Mouse (Mus musculus) limb, embryonic 12.5 days (tissue): ENCODE data around the gene Agap3. TPM values are rescaled to one million over a fixed set of nuclear protein-coding genes. Genes with fewer than 3 reads are reported as not detected.

ENCODE experiments used
- ATAC-seq: fragments of 200-750 bp; cut with Nextera tagmentation; 2 replicates; pipeline ENCODE4 v1.8.0; 2017; ENCODE audit warnings: low read depth, moderate TSS enrichment; ENCODE audit not compliant: insufficient number of reproducible peaks, insufficient read depth, low FRiP score, low TSS enrichment
- H3K27ac ChIP-seq: fragments of 300-500 bp; sonication (generic); 2 replicates; pipeline ENCODE4 v1.5.1; 2016; ENCODE audit warnings: mild to moderate bottlenecking, moderate library complexity
- H3K27me3 ChIP-seq: fragments of 300-500 bp; sonication (generic); 2 replicates; pipeline ENCODE4 v1.6.1; 2016; ENCODE audit warnings: mild to moderate bottlenecking, moderate library complexity
- H3K36me3 ChIP-seq: fragments of 300-500 bp; sonication (generic); 2 replicates; pipeline ENCODE4 v1.6.1; 2016; ENCODE audit warnings: mild to moderate bottlenecking, moderate library complexity
- H3K4me1 ChIP-seq: fragments of 300-500 bp; sonication (generic); replicated peaks from 2 replicates; pipeline ENCODE4 v1.6.1; 2016
- H3K4me2 ChIP-seq: fragments of 300-500 bp; sonication (generic); 2 replicates; pipeline ENCODE4 v1.6.1; 2016; ENCODE audit warnings: mild to moderate bottlenecking, moderate library complexity
- H3K4me3 ChIP-seq: fragments of 300-500 bp; sonication (generic); replicated peaks from 2 replicates; pipeline ENCODE4 v1.5.1; 2016; ENCODE audit warnings: mild to moderate bottlenecking
- H3K9ac ChIP-seq: fragments of 300-500 bp; sonication (generic); replicated peaks from 2 replicates; pipeline ENCODE4 v1.6.1; 2016; ENCODE audit warnings: mild to moderate bottlenecking, moderate library complexity
- H3K9me3 ChIP-seq: fragments of 300-500 bp; sonication (generic); 2 replicates; pipeline ENCODE4 v1.6.1; 2016; ENCODE audit warnings: mild to moderate bottlenecking, moderate library complexity
- WGBS: fragments of 180-500 bp; shearing (Covaris S2); methylation state at CpG from one replicate; pipeline ENCODE4 v1.1.7; 2016; 5-methylcytosine and 5-hydroxymethylcytosine counted together
- polyA plus RNA-seq: library from polyadenylated mRNA; unstranded; fragments of >200 nt; fragmentation: Nextera tagmentation; extraction: Ambion mirVana; gene quantifications from 2 replicates; pipeline ENCODE4 v1.2.1, GENCODE M21; 2016

Agap3 gene
- polyA plus RNA-seq, 1 experiment from 2014 or later: 67.8 TPM

DNA sequence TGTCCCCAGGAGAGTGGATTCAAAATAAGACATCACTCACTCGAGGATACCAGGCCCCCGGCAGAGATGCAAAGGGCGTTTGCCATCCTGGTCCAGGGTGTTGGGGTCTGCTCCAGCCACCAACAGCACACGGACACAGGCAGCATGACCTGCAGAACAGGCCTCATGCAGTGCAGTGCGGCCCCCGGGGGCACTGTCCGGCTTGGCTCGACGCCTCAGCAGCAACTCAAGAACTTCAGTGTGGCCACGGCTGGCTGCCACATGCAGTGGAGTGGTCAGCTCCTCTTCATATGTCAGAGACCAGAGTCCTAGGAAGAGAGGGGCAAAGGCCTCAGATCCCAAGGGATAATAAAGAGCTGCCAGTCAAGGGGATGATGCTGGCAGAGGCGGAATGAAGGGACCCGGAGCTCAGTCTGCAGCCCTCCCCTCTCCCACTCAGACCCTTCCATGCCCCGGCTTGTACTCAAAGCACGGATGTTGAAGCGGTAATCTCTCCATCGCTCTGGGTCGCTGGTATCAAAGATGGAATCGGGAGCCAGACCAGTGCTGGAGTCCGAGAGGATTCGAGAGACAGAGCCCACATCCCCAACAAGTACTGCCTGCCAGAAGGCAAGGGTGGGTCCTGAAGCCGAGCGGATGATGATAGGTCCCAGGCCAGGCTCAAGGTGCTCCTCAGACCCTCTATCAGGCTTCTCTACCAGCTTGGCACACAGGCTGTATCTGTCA, 87.8 kb downstream of the Agap3 start:
- Histone ChIP-seq H3K27ac (0 out of 2 replicates have a peak overlapping the region, but pooled peaks have one; percentile 70), H3K9ac (no peak overlapping the region), H3K9me3 (no peaks in the 10 kb centered on the region), H3K27me3 (peaks cover 33% of the 10 kb centered on the region), H3K4me2 (peak overlapping the region; percentile 47; the same call in 1 of the 2 replicates), H3K4me3 (no peak overlapping the region), H3K4me1 (peaks cover 31% of the 10 kb centered on the region), H3K36me3 (no peaks in the 10 kb centered on the region)
- ATAC-seq: no peak
- 74% methylated on average over 22 of the region's 22 CpGs for WGBS

DNA sequence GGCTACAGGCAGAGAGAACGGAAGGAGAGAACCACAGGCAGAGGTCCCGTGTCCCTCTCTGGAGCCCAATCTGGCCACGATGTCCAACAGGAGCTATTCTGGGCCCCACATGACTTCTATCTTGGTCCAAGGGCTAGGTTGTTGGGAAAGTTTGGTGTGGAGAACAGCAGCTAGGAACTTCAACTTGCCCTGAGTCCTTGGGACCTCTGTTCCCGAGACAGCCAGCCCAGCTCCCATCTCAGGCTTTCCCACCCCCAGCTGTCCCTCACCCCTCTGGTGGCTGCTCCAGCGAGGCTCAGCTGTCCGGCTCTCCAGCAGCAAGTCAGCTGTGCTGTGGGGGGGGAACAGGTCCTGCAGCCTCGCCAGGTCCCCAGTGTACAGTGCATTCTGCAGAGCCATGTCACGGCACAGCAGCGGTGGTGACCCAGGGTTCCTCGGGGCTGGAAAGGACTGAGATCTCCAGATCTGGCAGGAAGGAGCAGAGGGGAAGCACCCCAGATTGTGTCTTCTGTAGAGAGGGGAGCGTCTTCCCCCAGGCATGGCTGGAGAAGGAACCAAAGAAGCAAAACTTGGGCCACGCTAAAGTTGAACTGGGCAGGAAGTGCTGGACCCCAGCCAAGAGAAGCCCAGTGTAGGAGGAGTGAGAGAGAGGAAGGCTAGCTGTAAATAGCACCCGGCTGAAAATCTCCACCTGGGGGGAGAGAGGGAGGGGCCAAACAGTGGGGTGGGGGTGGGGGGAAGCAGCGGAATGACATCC, 88.6 kb downstream of the Agap3 start, which contains the start of gene Asb10:
Gene Asb10 (minus strand): TSS at position 592 of the 757 bp plus-strand sequence.
- 28% methylated on average over 14 of the region's 14 CpGs for WGBS
- H3K9me3 ChIP-seq: no peaks in the 10 kb centered on the region
- peak; percentile 40; the same call in 1 of the 2 replicates for ATAC-seq
- H3K4me3 ChIP-seq: 0 out of 2 replicates have a peak within 1 kb of the TSS, but pooled peaks have one; percentile 7
- H3K4me1 ChIP-seq: peaks cover 31% of the 10 kb centered on the region
- H3K36me3 ChIP-seq: no peaks in the 10 kb centered on the region
- peak within 1 kb of the TSS; percentile 45; the same call in 1 of the 2 replicates for H3K9ac ChIP-seq
- peaks cover 31% of the 10 kb centered on the region for H3K27me3 ChIP-seq
- peak within 1 kb of the TSS; percentile 70 for H3K27ac ChIP-seq
- peak within 1 kb of the TSS; percentile 47 for H3K4me2 ChIP-seq

DNA sequence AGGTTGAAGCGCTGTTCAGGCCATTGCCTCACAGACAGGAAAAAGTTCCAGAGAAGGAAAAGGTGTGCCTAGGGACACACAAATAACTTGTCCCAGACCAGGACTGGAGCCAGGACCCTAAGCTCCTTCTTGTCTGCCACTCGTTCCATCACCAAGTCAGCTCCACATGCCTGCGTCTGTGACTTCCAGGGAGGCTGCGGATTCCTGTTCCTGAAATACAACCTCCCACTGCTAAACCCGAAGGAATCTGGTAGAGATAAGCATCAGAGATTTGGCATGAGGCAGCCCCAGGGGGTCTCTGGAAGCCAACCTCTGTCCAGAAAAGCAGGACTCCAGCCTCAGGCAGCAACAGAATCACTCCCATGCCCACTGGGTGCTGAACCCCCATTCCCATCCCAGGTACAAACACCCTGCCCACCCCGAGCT, 89.2 kb downstream of the Agap3 start:
- Histone ChIP-seq H3K4me2 (peak overlapping the region; percentile 47), H3K4me3 (0 out of 2 replicates have a peak overlapping the region, but pooled peaks have one; percentile 7), H3K27ac (peak overlapping the region; percentile 70; the same call in 1 of the 2 replicates), H3K9me3 (no peaks in the 10 kb centered on the region), H3K4me1 (peaks cover 31% of the 10 kb centered on the region), H3K9ac (peak overlapping the region; percentile 45; the same call in 1 of the 2 replicates), H3K36me3 (no peaks in the 10 kb centered on the region), H3K27me3 (peaks cover 25% of the 10 kb centered on the region)
- ATAC-seq: no peak
- 16% methylated on average over 6 of the region's 6 CpGs for WGBS

DNA sequence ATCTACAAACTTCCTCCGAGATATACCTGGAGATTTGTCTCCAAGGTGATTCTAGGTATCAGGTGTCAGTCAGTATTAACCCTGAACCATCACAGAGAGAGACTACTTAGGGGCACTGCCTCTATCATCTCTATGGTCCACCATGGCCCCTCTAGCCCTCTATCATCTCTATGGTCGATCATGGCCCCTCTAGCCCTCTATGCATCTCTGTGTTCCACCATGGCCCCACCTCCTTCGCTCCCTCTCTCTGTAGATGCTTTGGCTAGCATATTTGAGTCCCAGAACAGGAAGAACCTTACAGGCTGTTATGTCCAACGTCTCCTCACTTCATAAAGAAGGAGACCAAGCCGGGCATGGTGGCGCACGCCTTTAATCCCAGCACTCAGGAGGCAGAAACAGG, 90.7 kb downstream of the Agap3 start:
- no peak for ATAC-seq
- Histone ChIP-seq H3K4me1 (peaks cover 28% of the 10 kb centered on the region), H3K27me3 (peaks cover 16% of the 10 kb centered on the region; the same call in 1 of the 2 replicates), H3K27ac (no peak overlapping the region), H3K36me3 (no peaks in the 10 kb centered on the region), H3K9ac (no peak overlapping the region), H3K9me3 (no peaks in the 10 kb centered on the region), H3K4me3 (no peak overlapping the region), H3K4me2 (no peak overlapping the region)
- WGBS: 72% methylated on average over 7 of the region's 7 CpGs

DNA sequence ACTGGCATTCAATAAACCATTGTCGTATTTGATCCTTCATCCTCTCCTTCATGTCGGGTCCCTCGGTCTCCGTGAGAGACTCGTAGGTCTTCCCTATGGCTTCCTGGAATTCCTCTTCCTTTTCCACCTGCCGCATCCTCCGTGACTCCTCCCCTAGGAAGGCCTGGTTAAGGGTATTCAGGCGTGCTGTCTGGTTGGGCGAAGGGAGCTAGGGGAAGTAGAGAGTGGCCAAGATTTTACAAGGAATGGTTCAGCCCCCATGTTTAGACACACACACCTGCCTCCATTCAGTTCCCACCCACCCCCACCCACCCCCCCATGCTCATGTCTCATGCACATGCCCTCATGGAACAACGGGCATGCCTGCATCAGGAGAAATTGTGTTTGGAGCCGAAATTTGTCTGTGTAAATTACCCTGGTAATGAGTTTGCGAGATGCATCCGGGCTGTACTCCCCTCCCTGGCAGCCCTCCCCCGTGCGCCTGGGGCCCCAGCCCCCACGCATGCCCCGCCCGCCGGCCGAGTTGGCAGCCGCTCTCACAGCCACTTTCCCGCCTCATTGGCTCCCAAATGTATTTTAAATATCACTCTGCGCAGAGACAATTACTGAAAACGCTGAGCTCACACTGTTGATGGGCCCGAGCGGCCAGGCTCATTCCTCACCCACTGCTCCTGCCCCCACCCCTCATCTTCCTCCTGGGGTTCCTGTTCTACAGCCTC, 98.8 kb downstream of the Agap3 start:
- peak overlapping the region; percentile 22; the same call in 1 of the 2 replicates for H3K4me3 ChIP-seq

DNA sequence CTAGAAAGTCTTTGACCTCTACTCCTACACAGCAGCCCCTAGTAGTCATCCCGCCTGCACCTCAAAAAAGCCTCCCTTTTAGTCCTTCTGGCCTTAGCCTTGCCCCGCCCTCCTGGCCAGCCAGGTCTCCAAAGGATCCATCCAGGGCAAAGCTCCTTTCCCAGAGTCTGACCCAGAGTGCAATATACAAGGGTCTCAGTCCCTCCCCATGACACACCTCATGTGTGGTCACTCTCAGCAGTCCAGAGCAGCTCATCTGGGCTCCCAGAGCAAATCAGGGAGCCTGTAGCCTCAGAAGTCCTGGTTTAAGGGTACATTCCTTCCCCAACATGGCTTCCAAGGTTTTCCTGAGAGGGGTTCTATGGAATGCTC, 99.3 kb downstream of the Agap3 start:
- H3K27me3 ChIP-seq: peaks cover 30% of the 10 kb centered on the region
- H3K36me3 ChIP-seq: no peaks in the 10 kb centered on the region
- peak overlapping the region; percentile 45 for H3K4me2 ChIP-seq
- peaks cover 37% of the 10 kb centered on the region for H3K4me1 ChIP-seq
- H3K9ac ChIP-seq: no peak overlapping the region
- H3K27ac ChIP-seq: no peak overlapping the region
- no peak for ATAC-seq
- WGBS: 55% methylated on average over 2 of the region's 2 CpGs
- peak overlapping the region; percentile 22; the same call in 1 of the 2 replicates for H3K4me3 ChIP-seq
- no peaks in the 10 kb centered on the region for H3K9me3 ChIP-seq

More for the DNA sequence above, 98.8 kb downstream of the Agap3 start:
- Histone ChIP-seq H3K27me3 (peaks cover 30% of the 10 kb centered on the region), H3K4me1 (peaks cover 37% of the 10 kb centered on the region), H3K36me3 (no peaks in the 10 kb centered on the region), H3K9ac (0 out of 2 replicates have a peak overlapping the region, but pooled peaks have one; percentile 23), H3K9me3 (no peaks in the 10 kb centered on the region), H3K27ac (no peak overlapping the region), H3K4me2 (peak overlapping the region; percentile 45)
- WGBS: 29% methylated on average over 26 of the region's 26 CpGs
- no peak for ATAC-seq

Other genes with a start within 250 kb of the Agap3 start
- gene Kcnh2, start 100.6 kb upstream of the Agap3 start, polyA plus RNA-seq: 4.9 and 5.4 TPM in 2 replicates
- gene Nos3, start 87.4 kb upstream of the Agap3 start, polyA plus RNA-seq: 5.2 and 6.1 TPM in 2 replicates
- 0.46 and 0.47 TPM in 2 replicates for gene Atg9b, start 60.0 kb upstream of the Agap3 start, polyA plus RNA-seq
- 41.6 and 42.9 TPM in 2 replicates for gene Abcb8, start 58.5 kb upstream of the Agap3 start, polyA plus RNA-seq
- 1.2 and 1.7 TPM in 2 replicates for gene Asic3, start 38.8 kb upstream of the Agap3 start, polyA plus RNA-seq
- gene Cdk5, start 28.6 kb upstream of the Agap3 start, polyA plus RNA-seq: 53.8 and 54.5 TPM in 2 replicates
- 47.1 and 50.2 TPM in 2 replicates for gene Slc4a2, start 28.3 kb upstream of the Agap3 start, polyA plus RNA-seq
- gene Fastk, start 6.9 kb upstream of the Agap3 start, polyA plus RNA-seq: 105 TPM in 2 replicates
- 21.0 and 21.8 TPM in 2 replicates for gene Tmub1, start 4.3 kb upstream of the Agap3 start, polyA plus RNA-seq
- 0.05 TPM in 1 of 2 replicates, not detected in the other for gene Gbx1, start 75.0 kb downstream of the Agap3 start, polyA plus RNA-seq
- gene Asb10, start 88.8 kb downstream of the Agap3 start, polyA plus RNA-seq: 0.72 and 1.1 TPM in 2 replicates
- gene 4931409K22Rik, start 104.6 kb downstream of the Agap3 start, polyA plus RNA-seq: 0.06 and 0.19 TPM in 2 replicates
- 131 and 134 TPM in 2 replicates for gene Abcf2, start 125.3 kb downstream of the Agap3 start, polyA plus RNA-seq
- 20.1 and 24.0 TPM in 2 replicates for gene Chpf2, start 134.6 kb downstream of the Agap3 start, polyA plus RNA-seq
- 68.5 and 72.6 TPM in 2 replicates for gene Smarcd3, start 172.2 kb downstream of the Agap3 start, polyA plus RNA-seq
- gene Nub1, start 233.4 kb downstream of the Agap3 start, polyA plus RNA-seq: 28.3 and 29.4 TPM in 2 replicates